Mouse (Mus musculus): ENCODE measurements around the gene Sclt1.
"Not testable (repeated sequence)": the region's sequence is repeated elsewhere in the genome, so short reads cannot be mapped to it uniquely, and the experiment has no call there.

Sclt1 gene

DNA sequence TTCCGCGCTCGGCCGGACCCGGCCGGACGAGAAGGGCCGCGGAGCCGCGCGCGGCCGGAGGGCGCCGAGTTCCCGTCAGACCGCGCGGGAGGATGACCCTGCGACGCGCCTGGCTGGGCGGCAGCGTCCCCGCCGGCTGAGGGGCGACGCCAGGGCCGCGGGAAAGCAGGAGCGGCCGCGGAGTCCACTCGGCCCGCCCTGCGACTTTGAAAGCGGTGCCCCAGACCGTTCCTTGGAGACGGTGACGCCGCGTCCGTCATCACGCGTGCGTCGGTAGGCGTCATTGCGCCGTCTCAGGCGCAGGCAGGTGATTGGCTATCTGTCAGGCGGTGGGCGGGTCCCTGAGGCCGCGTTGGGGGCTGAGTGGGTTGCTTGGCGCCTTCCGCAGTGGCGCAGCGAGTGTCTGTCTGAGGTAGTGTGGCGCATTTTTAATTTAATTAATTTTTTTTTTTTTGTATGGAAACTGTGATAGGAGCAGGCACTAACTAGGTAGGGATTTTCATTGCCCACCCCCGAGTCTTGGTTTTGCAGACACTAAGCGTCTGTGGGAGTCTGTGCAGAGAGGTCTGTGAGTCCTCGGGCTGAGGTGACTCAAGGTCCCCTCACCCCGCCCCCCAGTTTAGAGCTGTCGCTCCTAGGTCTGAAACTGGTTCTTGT, at the start of gene Sclt1, which contains the start of gene D3Ertd751e:
Gene Sclt1, minus strand, starts transcription at position 237 of the 657 bp plus-strand sequence.
Gene D3Ertd751e, plus strand, starts transcription at position 334 of the 657 bp plus-strand sequence.
- peak; percentile 98 for DNase-seq

DNA sequence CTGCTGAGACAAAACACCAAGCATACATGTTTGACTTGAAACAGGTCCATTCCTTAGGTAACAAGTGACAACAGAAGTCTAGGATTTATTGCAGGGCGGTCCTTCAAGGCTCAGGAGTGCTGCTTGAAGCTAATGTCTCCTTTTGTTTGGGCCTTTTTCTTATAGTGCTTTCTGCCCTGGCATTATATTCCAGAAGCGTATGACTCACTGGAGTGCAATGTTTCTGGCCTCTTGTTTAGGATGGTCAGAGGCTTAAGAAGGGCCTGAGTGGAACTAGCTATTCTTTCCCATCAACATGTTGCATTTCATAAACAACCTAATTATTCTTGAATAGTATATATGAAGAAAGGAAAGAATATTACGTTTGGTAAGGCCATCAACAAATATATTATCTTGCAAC, 19.8 kb upstream of the Sclt1 start:
- DNase-seq, result no peak

DNA sequence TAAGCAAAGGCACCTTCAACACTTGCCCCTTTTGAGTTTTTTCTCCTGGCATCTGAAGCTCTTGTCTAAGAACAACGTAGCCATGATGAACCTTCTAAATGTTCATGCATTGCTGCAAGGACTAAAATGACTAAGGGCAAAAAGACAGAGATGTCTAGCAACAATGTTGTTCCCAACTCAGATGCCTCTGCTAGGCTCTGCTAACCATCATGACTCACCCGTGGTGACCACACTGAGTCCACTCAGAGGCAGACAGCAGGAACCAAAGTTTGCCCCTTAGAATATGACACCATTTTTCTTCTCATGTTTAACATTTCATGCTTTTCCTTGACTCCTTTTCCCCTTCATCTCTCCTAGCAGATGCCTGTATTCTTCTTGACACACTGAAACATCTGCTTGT, 12.2 kb upstream of the Sclt1 start:
- no peak for DNase-seq

DNA sequence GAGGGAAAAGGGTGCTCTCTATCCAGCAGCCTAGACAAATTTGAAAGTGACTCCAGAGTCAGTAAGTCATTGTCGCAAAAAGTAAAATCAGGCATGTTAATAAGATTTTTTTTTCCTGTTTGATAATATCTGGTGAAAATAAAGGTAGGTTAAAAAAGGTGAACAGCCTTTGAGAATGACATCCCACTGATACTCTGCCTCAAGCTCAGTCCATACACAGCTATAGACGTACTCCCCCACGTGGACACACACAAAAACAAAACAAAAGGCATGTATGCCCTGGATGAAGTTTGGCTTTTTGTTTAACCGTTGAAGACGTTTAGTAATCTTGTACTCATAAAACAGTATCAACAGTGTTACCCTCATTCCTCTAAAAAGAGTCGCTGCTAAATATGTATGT, 1.1 kb upstream of the Sclt1 start:
- no peak for DNase-seq

DNA sequence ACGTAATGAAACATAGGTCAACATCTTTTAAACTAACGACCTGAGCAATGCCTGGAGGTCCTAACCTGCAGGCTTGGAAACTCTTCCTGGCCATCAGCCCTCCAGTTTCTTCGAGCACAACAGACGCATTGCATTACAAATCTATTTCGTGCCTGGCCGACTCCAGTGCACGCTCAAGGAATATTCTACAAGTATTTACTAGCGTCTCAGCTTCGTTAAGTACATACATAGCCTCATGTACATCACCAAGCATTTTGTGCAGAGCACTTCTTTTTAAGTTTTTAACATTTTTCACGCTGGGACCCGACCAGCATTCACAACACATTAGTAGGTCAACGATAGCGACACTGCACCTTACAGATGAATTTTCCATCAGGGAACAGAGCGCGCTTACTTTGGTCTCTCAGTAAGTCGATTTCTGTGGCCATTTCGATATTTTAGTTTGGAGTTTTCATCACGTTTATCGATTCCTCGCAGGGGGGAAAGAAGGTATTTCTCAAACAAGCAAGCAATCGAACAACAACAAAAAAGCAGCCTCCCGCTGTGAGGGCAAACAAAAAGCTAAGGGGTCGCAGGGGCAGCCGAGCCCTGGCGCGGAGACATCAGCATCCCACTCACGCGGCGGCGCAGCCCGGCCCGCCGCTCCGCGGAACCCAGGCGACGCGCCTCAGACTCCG, 575 bp downstream of the Sclt1 start:
- DNase-seq, result peak; percentile 14

DNA sequence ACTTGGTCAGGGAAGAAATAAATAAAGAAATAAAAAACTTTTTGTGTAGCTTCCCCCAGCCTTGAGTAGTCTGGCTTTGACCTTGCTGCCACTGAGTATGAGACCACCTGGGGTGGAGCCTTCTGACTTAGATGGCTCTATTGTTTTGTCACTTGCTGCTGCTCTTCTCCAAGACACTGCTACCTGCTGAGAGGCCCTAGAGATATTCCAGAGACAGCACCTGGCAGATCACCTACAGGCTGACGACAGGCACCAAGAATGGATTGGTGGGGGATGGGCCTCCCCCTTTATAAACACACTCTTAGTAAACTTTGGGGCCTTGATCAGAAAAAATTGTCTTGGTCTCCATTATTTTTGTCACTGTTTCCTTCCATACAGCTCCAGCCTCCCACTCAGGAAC, 46.6 kb downstream of the Sclt1 start:
- no peak for DNase-seq

DNA sequence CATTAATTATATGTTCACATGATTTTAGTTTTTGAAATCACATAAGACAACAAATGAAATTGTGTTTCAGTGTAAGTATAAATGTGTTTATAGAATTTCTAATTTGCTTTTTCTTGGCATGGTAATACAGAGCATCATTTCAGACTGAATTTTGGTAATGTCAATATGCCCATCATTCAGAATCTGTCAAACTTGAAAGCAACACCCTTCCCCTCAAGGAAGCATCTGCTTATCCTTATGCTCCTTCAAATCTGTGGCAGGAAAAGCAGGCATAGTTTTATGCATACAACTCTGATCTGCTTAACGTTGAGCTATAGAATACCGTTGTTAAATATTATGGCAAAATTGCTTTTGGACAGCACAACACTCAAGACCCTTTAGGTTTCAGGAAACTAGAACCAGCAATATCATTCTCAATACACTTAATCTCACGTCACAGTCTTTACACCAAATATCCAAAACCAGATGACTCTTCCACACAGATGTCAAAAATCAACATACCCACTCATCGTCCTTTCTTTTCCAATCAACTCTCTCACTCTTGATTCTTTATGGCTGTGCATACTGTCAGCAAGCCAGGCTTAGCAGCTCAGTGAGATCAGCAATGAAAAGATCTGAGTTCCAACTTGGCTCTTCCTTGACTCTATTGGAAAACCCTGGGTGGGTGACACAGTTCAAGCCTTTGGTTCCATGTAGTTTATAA, 49.7 kb downstream of the Sclt1 start:
- no peak for DNase-seq

DNA sequence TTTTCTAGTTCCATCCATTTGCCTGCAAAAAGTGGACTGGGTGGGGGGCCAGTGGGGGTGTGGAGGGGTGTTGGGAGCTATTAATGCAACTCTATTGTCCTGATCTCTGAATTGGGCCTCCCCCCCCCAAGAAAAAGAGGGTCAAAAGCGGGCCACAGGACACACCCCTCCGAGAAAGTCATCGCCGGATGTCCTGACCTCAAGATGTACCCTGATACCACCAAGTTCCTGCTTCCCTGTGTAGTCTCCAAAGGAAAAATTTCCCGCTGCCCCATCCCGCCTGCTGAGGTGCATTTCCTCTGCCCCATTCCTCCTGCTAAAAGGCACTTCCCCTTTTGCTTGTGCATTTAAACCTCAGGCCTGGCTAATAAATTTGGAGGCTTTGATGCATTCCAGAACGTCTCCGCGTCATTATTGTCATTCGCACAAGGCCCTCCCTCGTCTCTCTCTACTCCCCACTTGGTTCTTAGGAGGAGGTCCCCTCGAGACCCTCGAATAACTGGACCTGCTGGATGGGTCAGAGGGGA, 52.1 kb downstream of the Sclt1 start:
- DNase-seq, result not testable (repeated sequence)

DNA sequence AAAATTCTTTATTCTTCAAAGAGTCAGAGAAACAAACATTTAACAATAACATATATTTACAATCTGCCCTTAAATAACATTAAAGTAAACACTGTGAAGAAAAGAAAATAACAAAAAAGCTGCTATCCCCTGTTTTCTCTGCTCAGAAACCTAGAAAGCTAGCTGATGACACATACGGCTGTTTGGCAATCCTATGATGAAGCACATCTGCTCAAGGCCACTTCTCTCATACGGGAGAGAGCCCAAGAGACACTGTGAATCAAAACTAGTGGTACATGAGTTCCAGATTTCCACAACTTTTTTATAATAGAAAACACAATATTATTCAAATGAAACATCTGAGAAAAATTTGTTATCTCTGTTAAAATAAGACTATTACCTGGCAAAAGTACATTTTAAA, 55.9 kb downstream of the Sclt1 start:
- DNase-seq, result no peak

DNA sequence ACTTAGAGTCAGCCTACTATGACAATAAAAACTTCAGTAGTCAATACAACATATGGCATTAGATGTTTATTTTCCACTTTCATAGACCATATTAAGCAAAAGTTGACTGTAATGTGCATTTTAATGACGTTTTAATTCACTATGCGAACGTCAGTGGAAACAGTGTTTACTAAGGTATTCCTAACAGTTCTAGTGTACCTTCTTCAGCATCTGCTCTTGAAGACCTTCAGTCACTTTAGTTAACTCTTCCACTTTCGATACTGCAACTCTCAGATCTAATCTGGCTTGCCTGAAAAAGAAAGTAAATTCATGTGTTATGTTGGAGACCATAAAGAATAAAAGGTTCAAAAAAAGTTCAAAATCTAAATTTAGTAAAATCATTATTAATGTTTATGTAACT, 60.2 kb downstream of the Sclt1 start:
- no peak for DNase-seq

DNA sequence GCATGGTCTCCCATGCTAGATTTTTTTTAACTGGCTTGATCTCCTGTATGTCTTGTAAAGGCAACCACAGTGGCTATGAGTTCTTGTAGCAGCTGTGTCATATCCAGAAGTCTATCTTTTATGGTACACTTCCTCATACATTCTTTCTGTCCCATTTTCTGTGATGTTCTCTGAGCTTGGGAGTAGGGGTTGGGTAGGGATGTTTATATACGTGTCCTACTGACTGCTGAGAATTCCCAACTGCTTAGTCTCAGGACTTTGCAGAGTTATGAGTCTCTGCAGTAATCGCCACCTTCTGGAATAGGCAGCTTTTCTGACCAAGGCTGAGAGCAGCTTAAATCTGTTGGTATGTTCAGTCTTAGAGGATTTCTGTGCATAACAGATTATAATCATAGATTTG, 65.7 kb downstream of the Sclt1 start:
- no peak for DNase-seq

DNA sequence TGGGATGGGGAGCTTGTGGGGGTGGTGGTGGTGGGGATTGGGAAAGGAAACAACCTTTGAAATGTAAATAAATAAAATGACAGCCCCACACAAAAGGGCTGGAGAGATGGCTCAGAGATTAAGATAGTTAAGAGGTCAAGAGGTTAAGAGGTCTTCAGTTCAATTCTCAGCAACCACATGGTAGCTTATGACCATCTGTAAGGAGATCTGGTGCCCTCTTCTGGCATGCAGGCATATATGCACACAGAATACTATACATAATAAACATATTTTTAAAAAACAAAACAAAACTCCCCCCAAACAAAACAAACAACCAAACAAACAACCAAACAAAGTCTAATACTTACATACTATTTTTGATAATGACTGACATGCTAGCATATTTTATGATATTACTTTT, 67.5 kb downstream of the Sclt1 start:
- DNase-seq, result no peak

DNA sequence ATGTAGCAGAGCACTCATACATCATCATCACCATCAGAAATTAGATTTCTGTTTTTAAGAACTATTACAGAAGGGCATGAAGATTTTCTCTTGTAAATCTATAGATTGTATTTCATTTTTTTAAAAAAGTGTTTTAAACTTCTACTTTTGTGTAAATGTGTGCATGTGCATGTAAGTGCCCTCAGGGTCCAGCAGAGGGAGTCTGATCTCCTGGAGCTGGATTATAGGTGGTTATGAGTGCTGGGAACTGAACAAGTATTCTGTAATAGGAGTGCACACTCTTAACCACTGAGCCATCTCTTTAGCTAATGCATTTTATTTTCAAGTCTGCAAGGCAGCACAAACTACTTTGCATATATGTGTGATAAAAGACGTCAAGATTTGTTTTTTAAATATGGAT, 86.7 kb downstream of the Sclt1 start:
- DNase-seq, result no peak

DNA sequence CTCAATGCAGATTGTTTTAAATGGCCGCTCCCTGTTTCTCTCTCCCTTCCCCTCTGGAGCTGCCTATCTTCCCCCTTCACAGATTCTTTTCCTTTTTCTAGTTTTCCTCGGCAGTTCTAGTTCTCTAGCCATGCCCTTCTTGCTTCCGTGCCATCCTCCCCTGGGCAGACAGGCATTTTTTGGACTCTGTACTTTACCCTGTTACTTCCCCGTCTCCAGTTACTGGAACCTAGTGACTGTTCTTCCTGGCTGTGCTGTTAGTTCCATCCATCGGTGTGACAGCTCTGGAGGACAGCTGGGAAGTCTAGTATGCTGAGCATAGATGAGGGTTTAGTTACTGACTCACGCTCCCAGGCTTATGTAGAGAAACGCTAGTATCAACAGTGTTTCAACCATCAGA, 121.3 kb downstream of the Sclt1 start:
- no peak for DNase-seq

DNA sequence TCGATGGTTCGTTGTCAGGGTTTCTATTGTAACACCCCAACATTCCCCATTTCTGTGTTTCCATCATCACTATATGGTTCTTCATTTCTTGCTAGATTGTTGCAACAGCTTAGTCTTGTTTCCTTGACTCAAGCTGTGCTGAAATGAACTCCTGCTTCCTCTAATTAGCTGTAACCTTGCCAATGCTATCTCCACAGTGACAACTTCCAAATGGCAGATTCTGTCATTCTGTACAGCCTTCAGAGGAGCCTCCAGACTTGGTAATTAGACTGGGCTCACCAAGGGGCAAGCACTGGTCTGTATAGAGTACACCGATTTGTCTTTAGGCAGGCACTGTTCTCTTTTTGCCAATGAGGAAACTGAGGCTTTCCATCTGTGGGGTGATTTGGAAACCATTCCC, 123.8 kb downstream of the Sclt1 start:
- DNase-seq, result no peak

DNA sequence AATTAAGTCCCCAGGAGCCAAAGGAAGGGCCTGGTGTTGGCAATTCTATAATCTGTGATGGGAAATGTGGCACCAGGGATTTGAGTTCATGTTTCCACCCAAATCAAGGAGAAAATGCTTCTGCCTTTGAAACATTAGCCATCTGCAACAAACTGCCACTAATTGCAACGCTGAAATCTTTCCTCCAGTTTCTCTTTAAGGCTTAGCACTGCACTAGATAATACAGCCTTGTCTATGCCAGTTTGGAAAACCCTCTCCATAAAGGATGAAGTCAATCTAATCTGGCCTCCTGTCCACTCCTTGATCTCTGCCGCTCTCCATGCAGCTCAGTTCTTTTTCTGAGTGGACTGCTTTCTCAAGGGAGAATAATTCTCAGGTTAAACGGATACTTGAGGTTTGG, 124.3 kb downstream of the Sclt1 start:
- no peak for DNase-seq

DNA sequence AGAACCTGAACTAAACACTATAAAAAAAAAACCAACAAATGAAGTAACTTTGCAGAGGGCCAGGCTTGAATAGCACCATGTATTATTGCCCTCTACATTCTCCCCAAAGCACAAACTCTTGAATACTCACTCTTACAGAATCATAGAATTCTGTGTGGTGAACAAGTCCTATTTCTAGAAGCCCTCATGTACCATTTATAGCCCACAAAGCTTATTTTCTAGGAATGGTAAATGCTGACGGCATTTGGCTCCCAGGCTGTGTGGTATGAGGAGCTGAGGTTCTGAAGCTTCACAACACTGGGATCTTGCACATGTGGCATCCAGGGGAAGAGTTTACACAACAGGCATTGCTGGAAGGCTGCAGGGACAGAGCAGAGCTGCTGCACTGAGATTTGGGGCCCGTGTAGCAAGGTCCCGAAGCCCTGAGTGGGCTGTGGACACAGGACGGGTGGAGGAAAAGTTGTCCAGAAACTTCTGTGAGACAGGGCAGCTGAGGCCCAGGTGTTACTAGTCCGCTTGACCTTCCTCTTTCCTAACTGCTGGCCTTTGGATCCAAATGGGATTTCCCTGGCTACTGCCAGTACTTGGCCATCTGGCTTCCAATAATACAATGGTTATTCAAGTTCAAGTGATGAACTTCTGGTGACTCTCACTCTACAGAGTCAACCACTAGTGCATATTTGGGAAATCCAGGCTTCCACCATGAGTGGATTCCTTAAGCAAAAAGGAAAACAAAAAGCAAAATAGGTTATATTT, 127.9 kb downstream of the Sclt1 start:
- DNase-seq, result no peak

DNA sequence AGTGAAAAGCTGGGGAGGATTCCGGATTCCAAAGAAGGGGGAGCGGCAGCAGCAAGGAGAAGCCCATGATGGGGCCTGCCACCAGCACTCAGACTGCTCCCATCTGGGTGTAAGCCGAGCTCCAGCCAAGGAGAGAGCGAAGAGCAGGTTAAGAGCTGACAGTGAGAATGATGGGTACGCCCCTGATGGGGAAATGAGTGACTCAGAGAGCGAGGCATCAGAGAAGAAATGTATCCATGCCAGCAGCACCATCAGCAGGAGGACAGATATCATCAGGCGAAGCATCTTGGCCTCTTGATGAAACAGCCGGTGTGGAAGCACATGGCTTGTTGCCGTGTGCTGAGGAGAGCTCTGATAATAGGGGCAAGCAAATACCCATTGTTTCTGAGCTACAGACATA, 128.6 kb downstream of the Sclt1 start:
- DNase-seq, result no peak

DNA sequence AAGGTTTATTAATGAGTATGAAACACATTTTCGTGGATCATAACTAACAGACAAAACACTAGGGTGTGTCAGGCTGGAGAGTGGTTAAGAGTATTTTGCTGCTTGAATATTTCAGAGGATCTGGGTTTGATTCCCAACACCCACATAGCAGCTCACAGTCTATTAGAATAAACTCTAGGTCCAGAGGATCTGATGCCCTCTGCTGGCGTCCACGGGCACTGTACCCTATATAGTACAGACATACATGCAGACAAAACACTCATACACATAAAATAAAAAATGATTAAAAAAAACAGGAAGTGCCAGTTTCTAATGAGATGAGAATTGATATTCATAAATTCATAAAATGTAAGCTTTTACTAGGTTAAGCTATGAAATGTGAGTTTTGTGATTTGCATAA, 130.1 kb downstream of the Sclt1 start:
- no peak for DNase-seq

DNA sequence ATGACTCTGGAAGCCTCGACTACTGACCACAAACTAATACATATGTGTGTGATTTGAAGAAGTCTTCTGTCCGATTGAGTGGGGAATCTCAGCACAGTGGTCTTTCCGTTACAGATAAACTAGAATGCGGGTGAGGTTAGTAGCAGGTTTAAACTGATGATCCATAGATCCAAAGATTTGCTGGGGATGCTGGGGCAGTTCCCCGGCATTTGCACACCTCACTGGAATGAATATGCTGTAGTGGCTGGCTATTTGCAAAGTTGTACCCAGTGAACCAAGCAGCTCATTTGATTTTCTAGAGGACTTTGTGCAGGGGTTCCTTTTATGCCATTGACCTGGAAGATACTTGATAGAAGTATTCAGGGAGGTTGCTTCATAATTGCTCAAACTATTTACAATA, 133.2 kb downstream of the Sclt1 start:
- DNase-seq, result no peak

DNA sequence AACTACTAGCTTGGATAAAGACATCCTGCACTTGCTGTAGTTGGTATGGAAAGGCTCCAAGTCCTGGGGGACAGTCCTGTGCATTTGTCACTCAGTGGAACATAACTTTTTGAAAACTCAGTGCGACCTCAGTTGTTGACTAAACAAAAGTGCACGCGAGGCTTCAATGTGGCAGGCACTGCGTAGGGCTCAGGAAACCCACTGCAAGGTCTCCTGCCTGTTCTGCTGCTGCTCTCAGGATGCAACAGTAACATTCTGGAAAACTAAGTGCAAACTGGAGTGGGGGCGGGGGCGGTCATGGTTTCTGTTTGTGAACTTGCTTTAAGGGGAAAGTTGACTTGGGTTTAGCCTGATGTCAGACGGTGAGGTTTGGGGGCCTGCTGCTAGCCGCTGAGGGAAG, 134.8 kb downstream of the Sclt1 start:
- DNase-seq, result no peak

DNA sequence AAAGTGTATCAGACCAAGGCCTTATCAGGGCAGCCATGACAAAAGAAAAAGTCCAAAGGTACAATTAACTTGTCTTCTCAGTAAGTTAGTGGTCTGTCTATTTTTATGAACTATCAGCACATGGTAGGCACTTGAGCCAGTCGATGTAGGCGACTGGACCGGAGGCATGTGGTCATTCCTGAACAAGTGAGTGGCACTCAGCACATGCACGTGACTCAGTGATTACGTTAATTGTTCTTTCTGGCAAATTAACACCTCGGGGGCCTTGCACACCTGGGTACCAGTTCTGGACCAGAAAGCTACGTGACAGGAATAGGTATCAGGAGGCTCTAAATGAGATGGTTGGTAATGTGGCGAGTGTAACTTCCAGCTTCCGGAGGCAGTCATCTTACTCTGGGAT, 135.3 kb downstream of the Sclt1 start:
- DNase-seq, result no peak

DNA sequence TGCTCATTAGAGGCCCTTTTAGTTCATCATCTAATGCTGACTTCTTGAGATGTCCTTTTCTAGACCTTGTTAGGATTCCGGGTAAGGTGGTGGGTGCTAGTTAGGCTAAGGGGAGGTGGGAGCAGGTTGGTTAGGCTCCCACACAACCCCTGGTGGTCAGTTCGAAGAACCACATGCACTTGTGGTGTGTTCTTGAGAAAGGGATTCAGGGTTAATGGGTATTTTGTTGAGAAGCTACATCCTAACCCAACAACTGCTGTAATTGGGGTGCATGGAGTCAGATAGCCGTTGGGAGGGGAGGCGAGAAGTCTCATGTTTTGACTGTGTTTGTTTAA, 136.0 kb downstream of the Sclt1 start:
- DNase-seq, result no peak
